Mouse (Mus musculus) erythroblast, embryonic 14.5 days (primary cell): ENCODE results near the gene Krtap24-1. TPM values are rescaled to one million over a fixed set of nuclear protein-coding genes. Genes with fewer than 3 reads are reported as not detected.

Experiments used
- H3K27me3 ChIP-seq: 2 replicates; pipeline ENCODE4 v1.6.1; 2012; ENCODE audit warnings: inconsistent platforms; ENCODE audit not compliant: control insufficient read depth
- H3K36me3 ChIP-seq: 2 replicates; pipeline ENCODE4 v1.6.1; 2012; ENCODE audit warnings: mild to moderate bottlenecking, inconsistent platforms; ENCODE audit not compliant: control insufficient read depth
- H3K4me1 ChIP-seq: 2 replicates; pipeline ENCODE4 v1.6.1; 2012; ENCODE audit warnings: inconsistent platforms; ENCODE audit not compliant: control insufficient read depth
- H3K4me3 ChIP-seq: replicated peaks from 2 replicates; pipeline ENCODE3; 2012; ENCODE audit warnings: moderate library complexity, mild to moderate bottlenecking, inconsistent platforms
- H3K9me3 ChIP-seq: 2 replicates; pipeline ENCODE4 v1.6.1; 2012; ENCODE audit warnings: low read length, inconsistent platforms, mixed read lengths; ENCODE audit not compliant: control insufficient read depth
- GATA1 ChIP-seq: IDR thresholded peaks from 2 replicates; pipeline ENCODE4 v1.6.1; 2012; ENCODE audit warnings: low read length, inconsistent platforms, mixed read lengths
- TAL1 ChIP-seq: IDR thresholded peaks from 3 replicates; pipeline ENCODE4 v1.6.1; 2012; ENCODE audit warnings: low read length, inconsistent platforms, mixed read lengths
- polyA plus RNA-seq: library from polyadenylated mRNA; stranded (reverse); fragments of >175 nt; gene quantifications from 2 replicates; pipeline ENCODE4 v1.2.3, GENCODE M21; 2012

Gene Krtap24-1
- polyA plus RNA-seq, 1 experiment = not detected

DNA sequence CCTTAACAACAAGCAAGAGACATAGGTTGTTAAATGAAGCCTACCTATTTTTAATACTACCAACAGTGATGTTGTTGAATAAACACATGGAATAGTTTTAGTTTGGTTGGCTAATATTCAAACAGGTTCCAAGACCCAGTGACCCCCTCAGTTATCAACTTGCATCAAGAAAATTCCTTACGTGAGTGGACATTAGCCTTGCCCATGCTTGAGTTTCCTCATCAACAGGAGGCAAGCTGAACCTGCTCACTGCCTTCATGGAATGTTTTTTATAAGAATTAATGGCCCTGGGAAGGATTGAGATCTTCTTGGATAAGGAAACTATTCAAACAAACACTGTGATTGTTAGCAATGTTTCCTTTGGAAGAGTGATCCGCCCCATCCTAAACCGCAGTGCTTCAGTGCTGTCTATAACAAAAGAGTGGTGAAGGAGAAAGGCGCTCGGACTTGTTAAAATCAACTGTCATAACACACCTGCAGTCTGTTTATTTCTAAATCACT lies 39.1 kb downstream of the Krtap24-1 start:
- Histone ChIP-seq H3K4me3 (no peak overlapping the region), H3K27me3 (no peaks in the 10 kb centered on the region), H3K36me3 (no peaks in the 10 kb centered on the region), H3K4me1 (no peaks in the 10 kb centered on the region), H3K9me3 (no peaks in the 10 kb centered on the region)
- TF ChIP-seq TAL1 (no peak), GATA1 (no peak)

- Histone ChIP-seq H3K36me3 (no peaks in the 10 kb centered on the region), H3K27me3 (no peaks in the 10 kb centered on the region), H3K9me3 (no peaks in the 10 kb centered on the region), H3K4me1 (no peaks in the 10 kb centered on the region), H3K4me3 (no peak overlapping the region)
- TF ChIP-seq TAL1 (no peak), GATA1 (no peak)
Observed at GRCm38 (mm10) chr16:88570136-88570535, 41.9 kb downstream of the Krtap24-1 start.

- H3K4me3 ChIP-seq = no peak overlapping the region
Observed at GRCm38 (mm10) chr16:88569732-88570131, 42.3 kb downstream of the Krtap24-1 start.

DNA sequence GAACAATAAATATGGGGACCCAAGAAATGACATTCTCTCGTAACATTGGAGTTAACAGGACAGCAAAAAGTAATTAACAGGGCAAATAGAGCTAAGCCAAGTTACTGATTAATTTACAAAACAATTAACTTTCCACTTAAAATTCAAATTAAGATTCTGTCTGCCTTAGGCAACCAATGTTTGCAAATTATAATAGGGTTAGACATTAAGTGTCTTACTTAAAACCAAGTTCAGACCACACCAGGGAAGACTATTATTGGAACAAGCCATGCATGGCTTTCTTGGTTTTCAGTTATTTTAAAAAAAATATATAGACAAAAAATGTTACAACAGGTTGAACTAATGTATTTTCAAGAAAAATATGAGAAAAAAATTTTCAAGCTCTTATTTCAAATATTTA lies 43.0 kb downstream of the Krtap24-1 start:
- TF ChIP-seq TAL1 (no peak), GATA1 (no peak)
- H3K9me3 ChIP-seq = no peaks in the 10 kb centered on the region
- no peaks in the 10 kb centered on the region for H3K27me3 ChIP-seq

More at GRCm38 (mm10) chr16:88569732-88570131, 42.3 kb downstream of the Krtap24-1 start:
- Histone ChIP-seq H3K27me3 (no peaks in the 10 kb centered on the region), H3K36me3 (no peaks in the 10 kb centered on the region), H3K4me1 (no peaks in the 10 kb centered on the region), H3K9me3 (no peaks in the 10 kb centered on the region)
- no peak for TF ChIP-seq TAL1
- no peak for TF ChIP-seq GATA1

DNA sequence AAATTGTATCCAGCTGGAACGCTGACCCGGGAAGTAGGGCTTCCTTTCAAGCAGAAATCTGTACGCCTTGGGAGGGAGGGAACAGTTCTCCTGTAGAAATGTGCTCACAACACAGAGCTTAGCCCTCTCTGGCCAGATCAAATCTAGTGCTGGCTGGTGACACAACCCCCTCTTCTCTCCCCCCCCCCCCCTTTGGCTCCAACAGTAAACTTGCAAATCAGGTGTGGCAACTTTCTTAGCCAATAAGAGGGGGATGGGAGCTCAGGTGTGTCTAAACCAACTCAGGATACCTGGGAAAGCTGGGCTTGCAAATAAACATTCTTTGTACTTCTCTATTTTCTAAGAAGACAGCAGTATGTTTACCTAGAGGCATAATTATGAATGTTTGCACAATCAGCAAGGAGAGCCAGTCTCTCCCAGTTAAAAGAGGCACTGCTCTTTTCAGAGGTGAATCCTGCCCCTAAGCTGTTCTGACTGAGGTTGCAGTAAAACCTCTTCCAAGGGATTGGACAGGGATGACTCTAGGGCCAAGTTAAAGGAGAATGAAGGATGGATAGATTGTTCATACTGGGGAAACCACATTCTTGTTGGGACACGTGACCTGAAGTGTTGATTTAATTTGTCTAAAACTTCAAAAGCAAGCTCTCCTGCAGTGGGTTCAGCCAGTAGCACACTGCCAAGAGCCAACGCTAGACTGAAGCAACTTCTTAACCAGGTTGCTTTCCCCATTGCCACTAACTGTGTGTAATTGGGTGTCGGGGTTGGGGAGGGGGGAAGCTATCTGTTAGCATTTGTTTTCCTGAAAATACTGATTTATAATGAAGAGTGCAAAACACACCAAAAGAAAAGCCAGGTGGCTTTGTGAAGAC lies 48.8 kb downstream of the Krtap24-1 start, which contains the start of gene Cldn8:
TSS of gene Cldn8 (minus strand) at position 139 of the 869 bp plus-strand sequence.
- H3K36me3 ChIP-seq = no peaks in the 10 kb centered on the region
- no peaks in the 10 kb centered on the region for H3K27me3 ChIP-seq
- TF ChIP-seq TAL1 (no peak), GATA1 (no peak)
- H3K4me3 ChIP-seq = no peak within 1 kb of the TSS
- no peaks in the 10 kb centered on the region for H3K4me1 ChIP-seq
- H3K9me3 ChIP-seq = peaks cover 12% of the 10 kb centered on the region

More for the DNA sequence above, 43.0 kb downstream of the Krtap24-1 start:
- H3K4me1 ChIP-seq = no peaks in the 10 kb centered on the region
- no peaks in the 10 kb centered on the region for H3K36me3 ChIP-seq
- H3K4me3 ChIP-seq = no peak overlapping the region

DNA sequence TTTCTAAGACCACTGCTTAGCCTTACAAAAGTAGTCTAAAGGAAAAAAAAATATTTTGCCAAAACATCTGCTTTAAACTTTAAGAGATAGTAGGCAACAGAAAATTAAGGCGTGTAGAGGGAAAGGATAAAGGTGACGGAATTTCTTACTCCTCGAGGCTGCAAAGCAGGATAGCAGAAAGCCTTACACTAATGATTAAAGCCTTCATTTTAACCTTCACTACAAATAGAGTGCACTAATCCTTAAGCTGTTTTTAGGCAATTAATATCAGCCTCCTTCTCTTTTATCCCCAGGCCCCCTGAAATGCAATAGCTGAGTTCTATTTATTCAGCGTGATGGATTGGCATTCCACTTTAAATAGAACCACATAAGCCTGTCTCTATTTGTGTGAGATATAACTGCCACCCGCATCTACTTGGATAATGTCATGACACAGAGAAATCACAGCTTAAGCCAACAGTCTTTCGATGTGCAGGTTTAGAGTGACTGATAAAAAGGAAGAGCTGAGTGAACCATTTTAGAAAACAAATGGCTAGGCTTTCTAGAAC lies 50.4 kb downstream of the Krtap24-1 start:
- Histone ChIP-seq H3K27me3 (no peaks in the 10 kb centered on the region), H3K4me1 (no peaks in the 10 kb centered on the region), H3K4me3 (no peak overlapping the region), H3K36me3 (no peaks in the 10 kb centered on the region), H3K9me3 (peaks cover 12% of the 10 kb centered on the region)
- no peak for TF ChIP-seq GATA1
- TF ChIP-seq TAL1 = no peak

Other genes starting within 250 kb of the Krtap24-1 start
- not detected in 2 replicates for gene Cldn17, start 105.3 kb downstream of the Krtap24-1 start, polyA plus RNA-seq
- gene Cldn8, start 49.1 kb downstream of the Krtap24-1 start, polyA plus RNA-seq = not detected in 2 replicates
- not detected in 2 replicates for gene 2310079G19Rik, start 15.4 kb upstream of the Krtap24-1 start, polyA plus RNA-seq
- gene Krtap26-1, start 35.5 kb upstream of the Krtap24-1 start, polyA plus RNA-seq = not detected in 2 replicates
- gene Krtap27-1, start 59.4 kb upstream of the Krtap24-1 start, polyA plus RNA-seq = not detected in 2 replicates
- not detected in 2 replicates for gene 2310061N02Rik, start 95.7 kb upstream of the Krtap24-1 start, polyA plus RNA-seq
- not detected in 2 replicates for gene Krtap13-1, start 116.6 kb upstream of the Krtap24-1 start, polyA plus RNA-seq
- not detected in 2 replicates for gene Krtap13, start 139.4 kb upstream of the Krtap24-1 start, polyA plus RNA-seq
- gene 2310034C09Rik, start 146.6 kb upstream of the Krtap24-1 start, polyA plus RNA-seq = not detected in 2 replicates
- gene 2310057N15Rik, start 161.9 kb upstream of the Krtap24-1 start, polyA plus RNA-seq = not detected in 2 replicates
- not detected in 2 replicates for gene Gm5965, start 165.6 kb upstream of the Krtap24-1 start, polyA plus RNA-seq
- 0.07 TPM in 1 of 2 replicates, not detected in the other for gene Gm20741, start 199.9 kb upstream of the Krtap24-1 start, polyA plus RNA-seq
- not detected in 2 replicates for gene Krtap15, start 207.9 kb upstream of the Krtap24-1 start, polyA plus RNA-seq
- not detected in 2 replicates for gene Krtap14, start 213.9 kb upstream of the Krtap24-1 start, polyA plus RNA-seq